In the genomic region with DNA sequence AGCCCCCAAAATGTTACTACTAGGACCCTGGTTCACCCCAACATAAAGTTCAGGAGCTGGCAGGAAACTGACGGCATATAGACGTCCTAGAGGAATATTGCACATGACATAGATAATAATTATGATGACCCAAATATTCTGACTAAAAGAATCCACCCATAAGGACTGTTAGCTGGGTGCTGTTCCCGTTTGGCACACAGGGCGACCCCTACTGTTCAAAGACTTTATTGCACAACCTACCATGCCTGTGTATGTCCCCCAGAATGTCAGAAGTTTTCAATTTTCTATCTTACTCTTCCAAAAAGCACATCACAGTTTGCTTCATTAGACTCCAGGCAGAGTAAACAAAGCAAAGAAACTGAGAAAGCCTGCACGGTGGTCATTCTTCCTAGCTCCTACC, we compare ENCODE assay signal across 7 mouse cellular contexts.
A peak's percentile ranks its signal among the peaks of the same experiment; 100 is the strongest.
DNase-seq lines count a peak whose midpoint lies in the region; ATAC-seq and TF ChIP-seq lines count a peak whose summit lies in the region.
"Not testable (repeated sequence)": the region's sequence is repeated elsewhere in the genome, so short reads cannot be mapped to it uniquely, and the experiment has no call there.

No protein-coding gene starts in this region.

- not testable (repeated sequence) for H3K27ac ChIP-seq in forebrain, embryonic 14.5 days (ENCODE audit: low read depth, low read length); heart, postnatal 0 days (ENCODE audit: low read depth)

- H3K4me1 ChIP-seq in forebrain, embryonic 14.5 days (ENCODE audit: control insufficient read depth, insufficient read depth, low read length); heart, postnatal 0 days (ENCODE audit: control insufficient read depth, insufficient read depth): not testable (repeated sequence)

- DNase-seq in adrenal gland, postnatal 36 days = peak; percentile 48 to 77
- DNase-seq in forebrain, embryonic 14.5 days (ENCODE audit: low spot score); heart, postnatal 0 days (ENCODE audit: low spot score): not testable (repeated sequence)
- peak; percentile 49 to 77 for DNase-seq in kidney, postnatal 25 days
- peak; percentile 57 to 60 for DNase-seq in left cerebral cortex, postnatal 10 days (ENCODE audit: extremely low spot score in 1 of 2, low spot score in 2 of 2)
- DNase-seq in spleen, postnatal 14 days (ENCODE audit: low spot score in 2 of 2) = peak; percentile 7 to 46

- 0% methylated on average over 2 of the region's 5 CpGs for WGBS in forebrain, embryonic 14.5 days
- 5% methylated on average over 2 of the region's 5 CpGs for WGBS in heart, postnatal 0 days

- peak; percentile 39 for TF ChIP-seq CTCF in heart, postnatal 0 days (IDR thresholded peaks at IDR 0.05; ENCODE audit: low read depth)

- not testable (repeated sequence) for H3K4me2 ChIP-seq in forebrain, embryonic 14.5 days (ENCODE audit: low read length); heart, postnatal 0 days (ENCODE audit: low read depth, low read length)

- H3K9ac ChIP-seq in forebrain, embryonic 14.5 days (ENCODE audit: low read length); heart, postnatal 0 days (replicated peaks; ENCODE audit: low read depth, low read length): not testable (repeated sequence)

- H3K27me3 ChIP-seq in forebrain, embryonic 14.5 days (replicated peaks; ENCODE audit: control insufficient read depth, insufficient read depth, low read length); heart, postnatal 0 days (ENCODE audit: control insufficient read depth, insufficient read depth, low read length): not testable (repeated sequence)

- not testable (repeated sequence) for H3K4me3 ChIP-seq in forebrain, embryonic 14.5 days (ENCODE audit: low read depth, low read length); heart, postnatal 0 days (ENCODE audit: low read depth, low read length)

- TF ChIP-seq EP300 in heart, postnatal 0 days (IDR thresholded peaks at IDR 0.05; ENCODE audit: low read depth) = not testable (repeated sequence)

- H3K36me3 ChIP-seq in forebrain, embryonic 14.5 days (ENCODE audit: control insufficient read depth, insufficient read depth, low read length); heart, postnatal 0 days (replicated peaks; ENCODE audit: control insufficient read depth, insufficient read depth, low read length): not testable (repeated sequence)

- intact Hi-C loops in left cerebral cortex, postnatal 10 days (cut with DNase I) = not testable (repeated sequence)

- not testable (repeated sequence) for H3K9me3 ChIP-seq in forebrain, embryonic 14.5 days (replicated peaks; ENCODE audit: control insufficient read depth, low read length); heart, postnatal 0 days (replicated peaks; ENCODE audit: control insufficient read depth, low read length)

- ATAC-seq in forebrain, embryonic 14.5 days = 0 out of 2 replicates have a peak, but pooled peaks have one; percentile 12
- not testable (repeated sequence) for ATAC-seq in heart, postnatal 0 days (ENCODE audit: insufficient read depth, low read depth)
- peak; percentile 61; the same call in 1 of the 2 replicates for ATAC-seq in megakaryocyte-erythroid progenitor cell, adult 5-6 weeks (replicated peaks; ENCODE audit: low FRiP score, low TSS enrichment, poor library complexity, severe bottlenecking)
